Comparison of ENCODE assay signal across 9 mouse cellular contexts in genomic region chr1:52501688-52502133, GRCm38 (mm10). TPM values are rescaled to one million over a fixed set of nuclear protein-coding genes. Genes with fewer than 3 reads are reported as not detected.
DNase-seq lines count a peak whose midpoint lies in the region; ATAC-seq and TF ChIP-seq lines count a peak whose summit lies in the region.
"Had no signal": no experiment of that assay in that cellular context is flagged by ENCODE, and none has a peak within 500 bp of the region (broad histone marks: within the 10 kb centered on the region; RNA-seq: fewer than 3 reads in every experiment).

No protein-coding gene starts in this region.

- H3K27ac ChIP-seq in heart, embryonic 13.5 days (replicated peaks): peak overlapping the region; percentile 7; the same call in 1 of the 2 replicates
- no peak overlapping the region for H3K27ac ChIP-seq in heart, embryonic 12.5 days (ENCODE audit: poor library complexity, severe bottlenecking)
- H3K27ac ChIP-seq in kidney, adult 2 months (ENCODE audit: insufficient read depth, low read depth, low read length): peak overlapping the region; percentile 35; the same call in 1 of the 2 replicates
- H3K27ac ChIP-seq: embryonic facial prominence, embryonic 12.5 days had no signal

- H3K4me1 ChIP-seq in heart, embryonic 13.5 days: peaks cover 23% of the 10 kb centered on the region
- H3K4me1 ChIP-seq in heart, embryonic 12.5 days (replicated peaks): peaks cover 7% of the 10 kb centered on the region
- peaks cover 7% of the 10 kb centered on the region; the same call in 1 of the 2 replicates for H3K4me1 ChIP-seq in kidney, adult 2 months (ENCODE audit: control insufficient read depth, insufficient read depth, low read length)
- H3K4me1 ChIP-seq: embryonic facial prominence, embryonic 12.5 days had no signal

- DNase-seq in MEL-GATA-1-ER (ENCODE audit: extremely low read depth, low read depth): peak; percentile 61
- DNase-seq in kidney, adult 2 months: peak; percentile 90
- peak; percentile 58 for DNase-seq in lung, postnatal 36 days
- no peak for DNase-seq in ovary, postnatal 10 days (ENCODE audit: low spot score)
- no peak for DNase-seq in embryo, embryonic 9.5 days (ENCODE audit: extremely low spot score)
- no peak for DNase-seq in adrenal gland, adult 18-20 months (ENCODE audit: low spot score in 2 of 2)

- WGBS in heart, embryonic 13.5 days: 59% methylated on average over 10 of the region's 10 CpGs
- WGBS in heart, embryonic 12.5 days: 59% methylated on average over 10 of the region's 10 CpGs
- WGBS in kidney, adult 2 months: 22% methylated on average over 10 of the region's 10 CpGs

- no peak overlapping the region for H3K9ac ChIP-seq in heart, embryonic 13.5 days
- no peak overlapping the region for H3K9ac ChIP-seq in heart, embryonic 12.5 days
- H3K9ac ChIP-seq: embryonic facial prominence, embryonic 12.5 days had no signal

- no peaks in the 10 kb centered on the region for H3K9me3 ChIP-seq in heart, embryonic 13.5 days
- H3K9me3 ChIP-seq in heart, embryonic 12.5 days (replicated peaks): no peaks in the 10 kb centered on the region
- H3K9me3 ChIP-seq: embryonic facial prominence, embryonic 12.5 days had no signal

- H3K36me3 ChIP-seq in heart, embryonic 13.5 days: no peaks in the 10 kb centered on the region
- no peaks in the 10 kb centered on the region for H3K36me3 ChIP-seq in heart, embryonic 12.5 days
- H3K36me3 ChIP-seq in kidney, adult 2 months (ENCODE audit: control insufficient read depth, insufficient read depth, low read length): no peaks in the 10 kb centered on the region
- H3K36me3 ChIP-seq: embryonic facial prominence, embryonic 12.5 days had no signal

- H3K4me2 ChIP-seq in heart, embryonic 13.5 days: no peak overlapping the region
- H3K4me2 ChIP-seq in heart, embryonic 12.5 days: no peak overlapping the region
- H3K4me2 ChIP-seq: embryonic facial prominence, embryonic 12.5 days had no signal

- TF ChIP-seq CTCF in kidney, adult 2 months (conservative IDR thresholded peaks at IDR 0.05; ENCODE audit: insufficient read depth, insufficient read length, low read depth, low read length): no peak

- no peak for TF ChIP-seq POLR2A in kidney, adult 2 months (IDR thresholded peaks at IDR 0.05; ENCODE audit: low read depth, low read length)

- no peak for ATAC-seq in heart, embryonic 13.5 days (ENCODE audit: extremely low read depth, insufficient number of reproducible peaks, low FRiP score, low TSS enrichment)
- no peak for ATAC-seq in heart, embryonic 12.5 days (ENCODE audit: insufficient number of reproducible peaks, low FRiP score)

- no peaks in the 10 kb centered on the region for H3K27me3 ChIP-seq in heart, embryonic 13.5 days (replicated peaks)
- no peaks in the 10 kb centered on the region for H3K27me3 ChIP-seq in heart, embryonic 12.5 days (replicated peaks)
- H3K27me3 ChIP-seq in kidney, adult 2 months (replicated peaks; ENCODE audit: control insufficient read depth, insufficient read depth, low read length): no peaks in the 10 kb centered on the region

- no peak overlapping the region for H3K4me3 ChIP-seq in heart, embryonic 13.5 days
- no peak overlapping the region for H3K4me3 ChIP-seq in heart, embryonic 12.5 days
- H3K4me3 ChIP-seq in kidney, adult 2 months (ENCODE audit: insufficient read depth, low read depth, low read length): no peak overlapping the region
- H3K4me3 ChIP-seq: embryonic facial prominence, embryonic 12.5 days had no signal

RNA-seq across cellular contexts. Expression of gene Nab1, which starts 1.2 kb away (rescaled TPM):
- polyA plus RNA-seq in heart, embryonic 13.5 days (2015; fragmentation: Nextera tagmentation; extraction: Ambion mirVana): 18.8 and 19.7 TPM in 2 replicates
- 29.3 and 32.7 TPM in 2 replicates for polyA plus RNA-seq in heart, embryonic 12.5 days (2016; fragmentation: Nextera tagmentation; extraction: Ambion mirVana)
- polyA plus RNA-seq in kidney, adult 2 months (2012; rRNA removed): 10.0 and 13.6 TPM in 2 replicates
- 10 to 100 TPM; 53.1 to 54.0 TPM for total RNA-seq in adrenal gland, adult 18-20 months (2021)

Comparison
In these comparisons a context has a peak if more than half of its experiments do, and no peak if none do; other contexts are left out.
1. DNase-seq: peak in MEL-GATA-1-ER (single experiment), kidney, adult 2 months (single experiment) and lung, postnatal 36 days (single experiment); none in ovary, postnatal 10 days (single experiment), embryo, embryonic 9.5 days (single experiment) and adrenal gland, adult 18-20 months (0 of 2).